ENCODE assay signal across 11 mouse cellular contexts in the genomic region with DNA sequence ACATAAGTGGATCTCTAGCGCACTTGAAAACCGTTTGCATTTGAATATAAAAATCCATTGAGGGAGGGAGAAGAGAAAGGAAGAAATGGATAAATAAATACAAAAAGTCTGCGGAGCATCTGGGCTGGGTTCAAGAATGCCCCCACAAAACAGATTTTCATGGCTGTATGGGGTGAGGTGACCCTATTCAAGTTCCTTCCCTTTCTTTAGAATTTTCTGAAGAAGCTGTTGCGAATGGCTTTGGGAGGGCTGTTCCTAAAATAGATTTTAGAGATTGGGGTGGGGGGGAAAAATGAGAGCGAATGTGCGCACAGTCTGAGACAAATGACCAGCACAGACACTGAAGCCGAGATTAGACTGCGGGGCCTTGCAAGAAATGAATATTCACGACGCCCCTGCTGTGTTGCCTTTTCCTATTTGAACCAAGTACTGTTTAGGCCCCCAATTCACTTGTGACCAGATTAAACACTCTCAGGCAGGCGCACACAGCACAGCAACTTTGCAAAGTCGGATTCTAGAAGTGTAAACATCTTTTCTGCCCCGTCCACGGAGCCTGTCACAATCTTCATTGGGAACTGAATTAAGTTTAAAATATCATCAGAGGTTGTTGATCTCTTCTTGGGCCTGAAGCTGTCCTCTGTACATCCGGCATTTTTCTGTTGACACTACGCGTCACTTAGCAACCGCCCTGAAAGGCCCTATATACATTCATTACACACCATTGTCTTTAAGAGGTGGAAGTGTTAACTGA. TPM values are rescaled to one million over a fixed set of nuclear protein-coding genes. Genes with fewer than 3 reads are reported as not detected.
DNase-seq lines count a peak whose midpoint lies in the region; ATAC-seq lines count a peak whose summit lies in the region.
"Had no signal": no experiment of that assay in that cellular context is flagged by ENCODE, and none has a peak within 500 bp of the region (broad histone marks: within the 10 kb centered on the region; RNA-seq: fewer than 3 reads in every experiment).

No protein-coding gene starts in this region.

- DNase-seq in retina, postnatal 1 day, result peak; percentile 38
- no peak for DNase-seq in retina, embryonic 14.5 days (ENCODE audit: low spot score)
- DNase-seq in mesoderm, embryonic 11.5 days (ENCODE audit: low read depth, low spot score), result peak; percentile 75
- no peak for DNase-seq in spleen, adult 12 weeks (ENCODE audit: low spot score)
- no peak for DNase-seq in frontal cortex, adult 2 months (ENCODE audit: extremely low spot score in 1 of 2, low spot score in 1 of 2)
- no peak for DNase-seq in right cerebral cortex, postnatal 4 days
- DNase-seq: gastrocnemius, adult 2 months; thymus, postnatal 25 days had no signal

- 6% methylated on average over 18 of the region's 18 CpGs for WGBS in forebrain, embryonic 12.5 days
- 14% methylated on average over 18 of the region's 18 CpGs for WGBS in neural tube, embryonic 15.5 days

- H3K36me3 ChIP-seq in forebrain, embryonic 12.5 days (replicated peaks), result no peaks in the 10 kb centered on the region
- no peaks in the 10 kb centered on the region for H3K36me3 ChIP-seq in neural tube, embryonic 15.5 days
- H3K36me3 ChIP-seq: liver, embryonic 15.5 days had no signal

- H3K9ac ChIP-seq in forebrain, embryonic 12.5 days, result no peak overlapping the region
- no peak overlapping the region for H3K9ac ChIP-seq in neural tube, embryonic 15.5 days (replicated peaks)
- H3K9ac ChIP-seq: liver, embryonic 15.5 days had no signal

- ATAC-seq in forebrain, embryonic 12.5 days (ENCODE audit: low FRiP score), result peak; percentile 76
- peak; percentile 57 for ATAC-seq in neural tube, embryonic 15.5 days (ENCODE audit: low FRiP score)

- no peaks in the 10 kb centered on the region for H3K9me3 ChIP-seq in forebrain, embryonic 12.5 days
- H3K9me3 ChIP-seq in neural tube, embryonic 15.5 days (replicated peaks), result 0 out of 2 replicates have a peak, but pooled peaks cover 3% of the 10 kb centered on the region
- H3K9me3 ChIP-seq: liver, embryonic 15.5 days had no signal

- H3K27me3 ChIP-seq in forebrain, embryonic 12.5 days, result peaks cover 49% of the 10 kb centered on the region
- 0 out of 2 replicates have a peak, but pooled peaks cover 2% of the 10 kb centered on the region for H3K27me3 ChIP-seq in neural tube, embryonic 15.5 days (replicated peaks)
- H3K27me3 ChIP-seq: liver, embryonic 15.5 days had no signal

- no peak overlapping the region for H3K27ac ChIP-seq in forebrain, embryonic 12.5 days
- H3K27ac ChIP-seq in neural tube, embryonic 15.5 days (replicated peaks), result peak overlapping the region; percentile 64
- H3K27ac ChIP-seq: gastrocnemius, adult 2 months; liver, embryonic 15.5 days had no signal

- H3K4me2 ChIP-seq in forebrain, embryonic 12.5 days, result peak overlapping the region; percentile 23
- peak overlapping the region; percentile 17; the same call in 1 of the 2 replicates for H3K4me2 ChIP-seq in neural tube, embryonic 15.5 days
- H3K4me2 ChIP-seq: liver, embryonic 15.5 days had no signal

- peaks cover 43% of the 10 kb centered on the region for H3K4me1 ChIP-seq in forebrain, embryonic 12.5 days
- H3K4me1 ChIP-seq in neural tube, embryonic 15.5 days, result peaks cover 20% of the 10 kb centered on the region; the same call in 1 of the 2 replicates

- H3K4me3 ChIP-seq in forebrain, embryonic 12.5 days (replicated peaks), result no peak overlapping the region; the same call in 1 of the 2 replicates
- H3K4me3 ChIP-seq in neural tube, embryonic 15.5 days (replicated peaks), result no peak overlapping the region
- H3K4me3 ChIP-seq: gastrocnemius, adult 2 months; liver, embryonic 15.5 days had no signal

RNA-seq across cellular contexts. Expression of gene Foxb1, which starts 47.0 kb away (rescaled TPM):
- polyA plus RNA-seq in forebrain, embryonic 12.5 days (2016; fragmentation: Nextera tagmentation; extraction: Ambion mirVana), result 2.8 and 3.6 TPM in 2 replicates
- 4.7 and 7.4 TPM in 2 replicates for polyA plus RNA-seq in neural tube, embryonic 15.5 days (2015; fragmentation: Nextera tagmentation; extraction: Ambion mirVana)
- polyA plus RNA-seq in frontal cortex, adult 2 months (2012; rRNA removed), result not detected in 2 replicates
- polyA plus RNA-seq: liver, embryonic 15.5 days had no signal

Comparison
In these comparisons a context has a peak if more than half of its experiments do, and no peak if none do; other contexts are left out.
1. DNase-seq: peak in retina, postnatal 1 day (single experiment) and mesoderm, embryonic 11.5 days (single experiment); none in retina, embryonic 14.5 days (single experiment), spleen, adult 12 weeks (single experiment), frontal cortex, adult 2 months (0 of 2) and right cerebral cortex, postnatal 4 days (single experiment).